Mouse (Mus musculus): Measurements from ENCODE around the gene Tmem106c. TPM values are rescaled to one million over a fixed set of nuclear protein-coding genes. Genes with fewer than 3 reads are reported as not detected.

Gene Tmem106c
- polyA plus RNA-seq, 1 experiment from 2014 or later = 55.0 TPM

DNA sequence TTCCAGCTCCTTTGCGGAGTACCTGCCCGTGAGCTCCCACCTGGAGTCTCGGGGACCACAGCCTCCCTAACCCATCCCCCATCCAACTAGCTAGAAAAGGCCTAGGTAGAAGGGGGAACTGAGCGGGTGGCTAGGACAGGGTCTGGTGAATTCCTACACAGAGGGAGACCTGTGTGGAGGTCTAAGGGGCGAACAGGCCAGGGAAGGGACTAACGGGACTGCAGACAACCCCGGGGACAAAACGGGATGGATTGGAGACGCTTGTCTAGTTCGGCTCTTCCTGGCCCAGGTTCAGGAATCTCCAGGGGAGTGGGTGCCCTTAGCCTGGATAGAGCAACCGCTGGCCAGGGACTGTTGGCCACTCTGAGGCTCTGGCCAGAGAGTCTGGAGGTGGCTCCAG is 41.2 kb downstream of the Tmem106c start:
- Histone ChIP-seq H3K9ac (ENCODE audit: low read depth, low read length) (no peak overlapping the region), H3K27ac (no peak overlapping the region), H3K4me2 (ENCODE audit: low read length) (peak overlapping the region; percentile 65), H3K27me3 (ENCODE audit: insufficient read depth, low read length) (peaks cover 48% of the 10 kb centered on the region), H3K9me3 (replicated peaks; ENCODE audit: low read length) (no peaks in the 10 kb centered on the region), H3K4me1 (replicated peaks; ENCODE audit: insufficient read depth, low read length) (peaks cover 30% of the 10 kb centered on the region), H3K36me3 (ENCODE audit: insufficient read depth, low read length) (no peaks in the 10 kb centered on the region), H3K4me3 (replicated peaks; ENCODE audit: low read depth, low read length) (peak overlapping the region; percentile 34; the same call in 1 of the 2 replicates)
- 23% methylated on average over 11 of the region's 11 CpGs for WGBS
- TF ChIP-seq CTCF (IDR thresholded peaks at IDR 0.05; ENCODE audit: low read depth) = no peak
- DNase-seq (ENCODE audit: low spot score) = no peak
- no peak for ATAC-seq (replicated peaks; ENCODE audit: low FRiP score, low read depth)

DNA sequence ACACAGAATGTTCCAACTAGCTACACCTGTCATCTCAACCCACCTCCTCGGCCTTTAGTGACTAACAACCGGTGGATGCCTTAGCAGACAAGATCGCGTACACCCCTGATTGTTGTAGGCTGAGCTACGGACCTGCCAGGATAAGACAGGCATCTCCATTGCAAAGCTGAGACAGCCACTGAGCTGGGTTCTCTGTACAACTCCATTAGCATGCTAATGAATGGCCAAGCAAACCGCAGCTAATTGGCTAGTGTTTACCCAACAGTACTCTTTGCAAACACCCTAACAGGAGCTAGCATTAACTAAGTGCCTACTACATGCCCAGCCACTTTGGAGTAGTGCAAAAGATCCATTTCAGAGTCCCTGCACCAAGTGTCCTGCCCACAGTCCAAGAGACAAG is 48.8 kb downstream of the Tmem106c start:
- WGBS = 75% methylated on average over 6 of the region's 6 CpGs
- Histone ChIP-seq H3K27me3 (ENCODE audit: insufficient read depth, low read length) (no peaks in the 10 kb centered on the region), H3K4me3 (replicated peaks; ENCODE audit: low read depth, low read length) (no peak overlapping the region), H3K4me1 (replicated peaks; ENCODE audit: insufficient read depth, low read length) (no peaks in the 10 kb centered on the region), H3K9ac (ENCODE audit: low read depth, low read length) (no peak overlapping the region), H3K27ac (no peak overlapping the region), H3K9me3 (replicated peaks; ENCODE audit: low read length) (no peaks in the 10 kb centered on the region), H3K36me3 (ENCODE audit: insufficient read depth, low read length) (no peaks in the 10 kb centered on the region), H3K4me2 (ENCODE audit: low read length) (no peak overlapping the region)
- no peak for DNase-seq (ENCODE audit: low spot score)
- no peak for TF ChIP-seq CTCF (IDR thresholded peaks at IDR 0.05; ENCODE audit: low read depth)
- ATAC-seq (replicated peaks; ENCODE audit: low FRiP score, low read depth) = no peak

DNA sequence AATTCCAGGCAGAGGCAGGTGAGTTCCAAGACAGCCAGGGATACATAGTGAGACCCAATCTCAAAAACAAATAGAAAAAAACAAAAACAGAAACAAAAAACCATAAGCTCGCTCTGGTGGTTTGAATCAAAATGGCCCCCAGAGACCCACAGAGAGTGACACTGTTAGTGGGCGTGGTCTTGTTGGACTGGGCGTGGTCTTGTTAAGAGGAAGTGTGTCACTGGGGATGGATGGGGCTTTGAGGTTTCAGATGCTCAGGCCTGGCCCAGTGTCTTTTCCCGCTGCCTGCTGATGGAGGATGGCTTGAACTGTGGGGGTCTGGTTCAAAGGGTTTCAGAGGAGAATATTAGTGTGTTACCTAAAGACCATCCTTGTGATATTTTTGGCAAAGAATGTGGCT is 53.9 kb downstream of the Tmem106c start:
- Histone ChIP-seq H3K27me3 (ENCODE audit: insufficient read depth, low read length) (no peaks in the 10 kb centered on the region), H3K4me3 (replicated peaks; ENCODE audit: low read depth, low read length) (no peak overlapping the region), H3K9me3 (replicated peaks; ENCODE audit: low read length) (no peaks in the 10 kb centered on the region), H3K27ac (no peak overlapping the region), H3K9ac (ENCODE audit: low read depth, low read length) (no peak overlapping the region), H3K4me1 (replicated peaks; ENCODE audit: insufficient read depth, low read length) (no peaks in the 10 kb centered on the region), H3K4me2 (ENCODE audit: low read length) (no peak overlapping the region), H3K36me3 (ENCODE audit: insufficient read depth, low read length) (no peaks in the 10 kb centered on the region)
- TF ChIP-seq CTCF (IDR thresholded peaks at IDR 0.05; ENCODE audit: low read depth) = no peak
- DNase-seq (ENCODE audit: low spot score) (no peak), ATAC-seq (replicated peaks; ENCODE audit: low FRiP score, low read depth) (no peak)
- WGBS = 84% methylated on average over 4 of the region's 4 CpGs

DNA sequence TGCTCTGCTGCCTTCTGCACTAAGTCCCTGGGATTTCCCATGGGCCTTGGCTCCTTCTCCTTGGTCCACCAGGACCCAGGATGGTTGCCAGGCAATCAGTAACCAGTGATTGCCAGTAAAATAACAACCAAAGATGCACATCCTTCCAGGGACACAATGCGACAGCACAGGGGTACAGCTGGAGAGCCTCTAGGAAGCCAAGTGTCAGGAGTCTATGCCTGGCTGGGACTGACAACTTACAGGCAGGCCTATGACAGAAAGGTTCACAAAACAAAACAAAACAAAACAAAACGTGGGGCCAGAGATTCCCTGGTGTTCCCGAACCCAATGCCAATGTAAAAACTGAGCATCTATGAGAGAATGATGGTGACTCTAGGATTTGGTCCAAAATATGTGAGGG is 55.0 kb downstream of the Tmem106c start:
- ATAC-seq (replicated peaks; ENCODE audit: low FRiP score, low read depth) (no peak), DNase-seq (ENCODE audit: low spot score) (no peak)
- no peak overlapping the region for H3K9ac ChIP-seq (ENCODE audit: low read depth, low read length)
- no peaks in the 10 kb centered on the region for H3K9me3 ChIP-seq (replicated peaks; ENCODE audit: low read length)
- no peak for TF ChIP-seq CTCF (IDR thresholded peaks at IDR 0.05; ENCODE audit: low read depth)
- H3K27me3 ChIP-seq (ENCODE audit: insufficient read depth, low read length) = no peaks in the 10 kb centered on the region
- no peak overlapping the region for H3K27ac ChIP-seq
- 52% methylated on average over 3 of the region's 3 CpGs for WGBS
- no peaks in the 10 kb centered on the region for H3K4me1 ChIP-seq (replicated peaks; ENCODE audit: insufficient read depth, low read length)
- no peak overlapping the region for H3K4me2 ChIP-seq (ENCODE audit: low read length)
- no peak overlapping the region for H3K4me3 ChIP-seq (replicated peaks; ENCODE audit: low read depth, low read length)
- no peaks in the 10 kb centered on the region for H3K36me3 ChIP-seq (ENCODE audit: insufficient read depth, low read length)

Other genes with a start within 250 kb of the Tmem106c start
- 1.5 and 2.2 TPM in 2 replicates for gene Endou, start 232.9 kb upstream of the Tmem106c start, polyA plus RNA-seq (2015; fragmentation: Nextera tagmentation; extraction: Ambion mirVana)
- gene Rapgef3, start 196.2 kb upstream of the Tmem106c start, polyA plus RNA-seq (2015; fragmentation: Nextera tagmentation; extraction: Ambion mirVana) = 27.5 and 29.2 TPM in 2 replicates
- gene Slc48a1, start 185.7 kb upstream of the Tmem106c start, polyA plus RNA-seq (2015; fragmentation: Nextera tagmentation; extraction: Ambion mirVana) = 86.9 and 108 TPM in 2 replicates
- gene Hdac7, start 119.7 kb upstream of the Tmem106c start, polyA plus RNA-seq (2015; fragmentation: Nextera tagmentation; extraction: Ambion mirVana) = 24.5 and 24.7 TPM in 2 replicates
- gene Vdr, start 53.6 kb upstream of the Tmem106c start, polyA plus RNA-seq (2015; fragmentation: Nextera tagmentation; extraction: Ambion mirVana) = 20.6 and 22.5 TPM in 2 replicates
- 14.8 and 16.4 TPM in 2 replicates for gene Col2a1, start 40.5 kb downstream of the Tmem106c start, polyA plus RNA-seq (2015; fragmentation: Nextera tagmentation; extraction: Ambion mirVana)
- gene Pfkm, start 128.4 kb downstream of the Tmem106c start, polyA plus RNA-seq (2015; fragmentation: Nextera tagmentation; extraction: Ambion mirVana) = 34.2 and 35.3 TPM in 2 replicates
- gene Senp1, start 129.5 kb downstream of the Tmem106c start, polyA plus RNA-seq (2015; fragmentation: Nextera tagmentation; extraction: Ambion mirVana) = 17.1 and 17.9 TPM in 2 replicates
- 49.5 and 52.5 TPM in 2 replicates for gene Asb8, start 201.4 kb downstream of the Tmem106c start, polyA plus RNA-seq (2015; fragmentation: Nextera tagmentation; extraction: Ambion mirVana)
- gene Ccdc184, start 203.0 kb downstream of the Tmem106c start, polyA plus RNA-seq (2015; fragmentation: Nextera tagmentation; extraction: Ambion mirVana) = 1.3 and 1.7 TPM in 2 replicates
- gene Olfr288, start 231.3 kb downstream of the Tmem106c start, polyA plus RNA-seq (2015; fragmentation: Nextera tagmentation; extraction: Ambion mirVana) = not detected in 2 replicates